Mouse (Mus musculus) ES-E14 (cell line): Measurements from ENCODE around the gene Slc45a1.

Source experiments
- HCFC1 ChIP-seq: IDR thresholded peaks from 2 replicates; pipeline ENCODE4 v1.6.1; 2012; ENCODE audit warnings: low read length, inconsistent platforms, borderline replicate concordance; ENCODE audit not compliant: insufficient read depth
- MAFK ChIP-seq: IDR thresholded peaks from 2 replicates; pipeline ENCODE4 v1.6.1; 2014; ENCODE audit warnings: mild to moderate bottlenecking, low read depth, low read length, inconsistent platforms; ENCODE audit not compliant: insufficient read depth
- ZC3H11A ChIP-seq: IDR thresholded peaks from 2 replicates; pipeline ENCODE4 v1.6.1; 2012; ENCODE audit warnings: low read depth, mild to moderate bottlenecking, inconsistent platforms, low read length, borderline replicate concordance

- TF ChIP-seq HCFC1, result no peak
- no peak for TF ChIP-seq MAFK
- no peak for TF ChIP-seq ZC3H11A
These were observed 59.9 kb downstream of the Slc45a1 start for GRCm38 (mm10) chr4:150592087-150592486.
